Comparison of ENCODE assay signal across 13 mouse cellular contexts in the genomic region with DNA sequence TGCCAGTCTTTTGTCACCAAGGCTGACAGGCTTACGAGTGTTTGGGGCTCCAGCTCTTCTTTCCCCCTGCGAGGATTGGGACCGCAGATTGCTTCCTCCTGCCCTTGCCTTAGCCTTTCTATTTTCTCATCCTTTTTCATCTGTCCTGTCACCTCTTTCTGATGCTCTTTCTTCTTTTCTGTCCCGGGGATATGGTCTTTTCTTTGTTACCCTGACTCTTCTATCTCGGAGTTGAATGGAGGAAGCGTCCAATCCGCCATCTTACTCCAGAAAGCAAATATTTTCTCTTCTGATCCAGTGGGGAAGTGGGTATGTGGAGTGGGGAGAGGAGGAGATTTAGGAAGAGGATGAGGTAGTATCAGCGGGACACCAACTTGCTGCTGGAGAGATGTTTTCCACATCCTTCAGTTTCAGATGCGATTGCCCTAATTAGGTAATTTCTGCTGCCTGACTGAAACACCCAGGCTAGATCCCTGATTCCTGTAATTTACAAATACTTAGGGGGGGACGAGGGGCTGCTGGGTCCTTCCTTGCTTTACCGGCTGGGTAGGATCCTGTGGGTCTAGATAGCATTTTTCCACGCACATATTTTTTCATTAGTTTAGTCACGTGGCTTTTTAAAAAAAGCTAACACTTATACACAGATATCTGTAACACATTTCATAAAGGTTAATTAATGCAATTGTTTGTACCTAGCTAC. TPM values are rescaled to one million over a fixed set of nuclear protein-coding genes. Genes with fewer than 3 reads are reported as not detected.
DNase-seq lines count a peak whose midpoint lies in the region; ATAC-seq and TF ChIP-seq lines count a peak whose summit lies in the region.
"Not testable (repeated sequence)": the region's sequence is repeated elsewhere in the genome, so short reads cannot be mapped to it uniquely, and the experiment has no call there.
"Had no signal": no experiment of that assay in that cellular context is flagged by ENCODE, and none has a peak within 500 bp of the region (broad histone marks: within the 10 kb centered on the region; RNA-seq: fewer than 3 reads in every experiment).

No protein-coding gene starts in this region.

- DNase-seq in embryo, embryonic 10 days (ENCODE audit: low spot score), result peak; percentile 10
- DNase-seq in forebrain, embryonic 11.5 days (ENCODE audit: low spot score), result not testable (repeated sequence)
- peak in 1 of 2 experiments; percentile 8 for DNase-seq in layer of hippocampus, adult 2 months (ENCODE audit: low spot score in 2 of 2)
- DNase-seq in thymus, adult 2 months, result peak; percentile 1

- TF ChIP-seq POLR2A in thymus, adult 2 months (IDR thresholded peaks at IDR 0.05; ENCODE audit: control insufficient read depth, extremely low read depth, insufficient read depth, low read length, poor library complexity), result not testable (repeated sequence)

- H3K9ac ChIP-seq in forebrain, embryonic 11.5 days (ENCODE audit: low read length); hindbrain, embryonic 15.5 days; neural tube, embryonic 12.5 days: not testable (repeated sequence)
- peak overlapping the region; percentile 69 for H3K9ac ChIP-seq in heart, embryonic 13.5 days
- H3K9ac ChIP-seq in lung, embryonic 16.5 days (ENCODE audit: low read length), result 0 out of 2 replicates have a peak overlapping the region, but pooled peaks have one; percentile 45

- peak; percentile 58; the same call in 1 of the 2 replicates for ATAC-seq in forebrain, embryonic 11.5 days (replicated peaks; ENCODE audit: low FRiP score)
- not testable (repeated sequence) for ATAC-seq in heart, embryonic 13.5 days (ENCODE audit: extremely low read depth, insufficient number of reproducible peaks, low FRiP score, low TSS enrichment)
- peak; percentile 48; the same call in 1 of the 2 replicates for ATAC-seq in hindbrain, embryonic 15.5 days (ENCODE audit: low FRiP score, low read depth)
- peak; percentile 68 for ATAC-seq in lung, embryonic 16.5 days (ENCODE audit: low read depth)
- peak; percentile 51 for ATAC-seq in neural tube, embryonic 12.5 days (ENCODE audit: low FRiP score, low read depth)

- not testable (repeated sequence) for H3K27me3 ChIP-seq in forebrain, embryonic 11.5 days (ENCODE audit: control insufficient read depth, insufficient read depth, low read length); heart, embryonic 13.5 days (replicated peaks); hindbrain, embryonic 15.5 days; lung, embryonic 16.5 days (ENCODE audit: control insufficient read depth, insufficient read depth, low read depth, low read length); neural tube, embryonic 12.5 days (replicated peaks); thymus, adult 2 months (ENCODE audit: control insufficient read depth, insufficient read depth, low read length)

- peak overlapping the region; percentile 85 for H3K27ac ChIP-seq in forebrain, embryonic 11.5 days (ENCODE audit: low read depth, low read length)
- peak overlapping the region; percentile 84 for H3K27ac ChIP-seq in heart, embryonic 13.5 days (replicated peaks)
- H3K27ac ChIP-seq in hindbrain, embryonic 15.5 days (replicated peaks), result peak overlapping the region; percentile 88
- H3K27ac ChIP-seq in layer of hippocampus, adult 2 months; thymus, adult 2 months (ENCODE audit: control insufficient read depth, insufficient read depth, low read length): not testable (repeated sequence)
- H3K27ac ChIP-seq in lung, embryonic 16.5 days (ENCODE audit: low read length), result peak overlapping the region; percentile 69
- H3K27ac ChIP-seq in neural tube, embryonic 12.5 days, result peak overlapping the region; percentile 77

- H3K4me3 ChIP-seq in forebrain, embryonic 11.5 days (ENCODE audit: low read depth, low read length); thymus, adult 2 months (ENCODE audit: control insufficient read depth, insufficient read depth, low read length): not testable (repeated sequence)
- peak overlapping the region; percentile 43 for H3K4me3 ChIP-seq in heart, embryonic 13.5 days
- peak overlapping the region; percentile 29 for H3K4me3 ChIP-seq in hindbrain, embryonic 15.5 days
- peak overlapping the region; percentile 32; the same call in 1 of the 2 replicates for H3K4me3 ChIP-seq in layer of hippocampus, adult 2 months
- H3K4me3 ChIP-seq in lung, embryonic 16.5 days (ENCODE audit: low read length), result peak overlapping the region; percentile 34
- peak overlapping the region; percentile 18; the same call in 1 of the 2 replicates for H3K4me3 ChIP-seq in neural tube, embryonic 12.5 days

- not testable (repeated sequence) for H3K36me3 ChIP-seq in forebrain, embryonic 11.5 days (ENCODE audit: control insufficient read depth, insufficient read depth, low read length); heart, embryonic 13.5 days; hindbrain, embryonic 15.5 days; lung, embryonic 16.5 days (ENCODE audit: control insufficient read depth, insufficient read depth, low read length); neural tube, embryonic 12.5 days; thymus, adult 2 months (ENCODE audit: control insufficient read depth, insufficient read depth, low read length)

- not testable (repeated sequence) for H3K9me3 ChIP-seq in forebrain, embryonic 11.5 days (ENCODE audit: control insufficient read depth, low read length); heart, embryonic 13.5 days; hindbrain, embryonic 15.5 days; lung, embryonic 16.5 days (ENCODE audit: control insufficient read depth, low read length); neural tube, embryonic 12.5 days

- WGBS in forebrain, embryonic 11.5 days, result 1% methylated on average over 6 of the region's 13 CpGs
- 4% methylated on average over 8 of the region's 13 CpGs for WGBS in heart, embryonic 13.5 days
- WGBS in hindbrain, embryonic 15.5 days, result 2% methylated on average over 7 of the region's 13 CpGs
- WGBS in lung, embryonic 16.5 days, result 0% methylated on average over 6 of the region's 13 CpGs
- 2% methylated on average over 7 of the region's 13 CpGs for WGBS in neural tube, embryonic 12.5 days
- WGBS in thymus, adult 2 months, result 25% methylated on average over 10 of the region's 13 CpGs

- H3K4me2 ChIP-seq in forebrain, embryonic 11.5 days (ENCODE audit: low read depth, low read length, severe bottlenecking), result peak overlapping the region; percentile 36; the same call in 1 of the 2 replicates
- peak overlapping the region; percentile 62 for H3K4me2 ChIP-seq in heart, embryonic 13.5 days
- H3K4me2 ChIP-seq in hindbrain, embryonic 15.5 days, result peak overlapping the region; percentile 51
- H3K4me2 ChIP-seq in lung, embryonic 16.5 days (ENCODE audit: low read depth, low read length), result peak overlapping the region; percentile 49
- not testable (repeated sequence) for H3K4me2 ChIP-seq in neural tube, embryonic 12.5 days (replicated peaks)

- not testable (repeated sequence) for H3K4me1 ChIP-seq in forebrain, embryonic 11.5 days (replicated peaks; ENCODE audit: control insufficient read depth, insufficient read depth, low read length); heart, embryonic 13.5 days; hindbrain, embryonic 15.5 days (replicated peaks); lung, embryonic 16.5 days (replicated peaks; ENCODE audit: control insufficient read depth, insufficient read depth, low read length); neural tube, embryonic 12.5 days; thymus, adult 2 months (replicated peaks; ENCODE audit: control insufficient read depth, insufficient read depth, low read length)

- not testable (repeated sequence) for TF ChIP-seq CTCF in layer of hippocampus, adult 2 months (conservative IDR thresholded peaks at IDR 0.05); thymus, adult 2 months (IDR thresholded peaks at IDR 0.05; ENCODE audit: borderline replicate concordance, control insufficient read depth, extremely low read depth, insufficient read depth, low read length, poor library complexity)

RNA-seq across cellular contexts. Expression of a gene that starts 1.0 kb away (rescaled TPM):
- polyA plus RNA-seq in forebrain, embryonic 11.5 days (2014; fragmentation: Nextera tagmentation; extraction: Ambion mirVana), result 3.6 and 5.6 TPM in 2 replicates
- 0.70 and 0.71 TPM in 2 replicates for polyA plus RNA-seq in heart, embryonic 13.5 days (2015; fragmentation: Nextera tagmentation; extraction: Ambion mirVana)
- 1.4 and 1.9 TPM in 2 replicates for polyA plus RNA-seq in hindbrain, embryonic 15.5 days (2015; fragmentation: Nextera tagmentation; extraction: Ambion mirVana)
- total RNA-seq in layer of hippocampus, adult 2 months (2021), result under 1 TPM in 1 of 2 experiments, not detected in 1; 0.54 TPM
- 1.0 TPM in 2 replicates for polyA plus RNA-seq in lung, embryonic 16.5 days (2015; fragmentation: Nextera tagmentation; extraction: Ambion mirVana)
- 5.4 and 6.1 TPM in 2 replicates for polyA plus RNA-seq in neural tube, embryonic 12.5 days (2016; fragmentation: Nextera tagmentation; extraction: Ambion mirVana)
- polyA plus RNA-seq in thymus, adult 2 months (2012; rRNA removed), result 0.54 and 0.82 TPM in 2 replicates
- total RNA-seq: hematopoietic stem cell, adult 5-6 weeks had no signal

RNA-seq across cellular contexts. Expression of a gene that starts 41.3 kb away (rescaled TPM):
- polyA plus RNA-seq in forebrain, embryonic 11.5 days (2014; fragmentation: Nextera tagmentation; extraction: Ambion mirVana), result not detected in 2 replicates
- 0.12 TPM in 1 of 2 replicates, not detected in the other for polyA plus RNA-seq in heart, embryonic 13.5 days (2015; fragmentation: Nextera tagmentation; extraction: Ambion mirVana)
- not detected in 2 replicates for polyA plus RNA-seq in hindbrain, embryonic 15.5 days (2015; fragmentation: Nextera tagmentation; extraction: Ambion mirVana)
- not detected for total RNA-seq in layer of hippocampus, adult 2 months (2021)
- polyA plus RNA-seq in lung, embryonic 16.5 days (2015; fragmentation: Nextera tagmentation; extraction: Ambion mirVana), result 0.09 TPM in 1 of 2 replicates, not detected in the other
- polyA plus RNA-seq in neural tube, embryonic 12.5 days (2016; fragmentation: Nextera tagmentation; extraction: Ambion mirVana), result not detected in 2 replicates
- polyA plus RNA-seq in thymus, adult 2 months (2012; rRNA removed), result not detected in 2 replicates
- total RNA-seq: hematopoietic stem cell, adult 5-6 weeks; layer of hippocampus, postnatal 25 days; left cerebral cortex, postnatal 4 days had no signal
- polyA plus RNA-seq: gonadal fat pad, adult 2 months; urinary bladder, adult 2 months had no signal

RNA-seq across cellular contexts. Expression of a gene that starts 51.9 kb away (rescaled TPM):
- 2.2 and 2.4 TPM in 2 replicates for polyA plus RNA-seq in forebrain, embryonic 11.5 days (2014; fragmentation: Nextera tagmentation; extraction: Ambion mirVana)
- 1.7 and 2.7 TPM in 2 replicates for polyA plus RNA-seq in heart, embryonic 13.5 days (2015; fragmentation: Nextera tagmentation; extraction: Ambion mirVana)
- 4.1 and 8.0 TPM in 2 replicates for polyA plus RNA-seq in hindbrain, embryonic 15.5 days (2015; fragmentation: Nextera tagmentation; extraction: Ambion mirVana)
- 10 to 100 TPM in 1 of 2 experiments, 1 to 10 TPM in 1; 9.6 to 10.5 TPM for total RNA-seq in layer of hippocampus, adult 2 months (2021)
- polyA plus RNA-seq in lung, embryonic 16.5 days (2015; fragmentation: Nextera tagmentation; extraction: Ambion mirVana), result 4.2 and 5.2 TPM in 2 replicates
- polyA plus RNA-seq in neural tube, embryonic 12.5 days (2016; fragmentation: Nextera tagmentation; extraction: Ambion mirVana), result 2.1 and 3.2 TPM in 2 replicates
- 2.4 and 3.5 TPM in 2 replicates for polyA plus RNA-seq in thymus, adult 2 months (2012; rRNA removed)
